Mouse (Mus musculus) right cerebral cortex, postnatal 25 days (tissue): ENCODE measurements around the gene Gm21970.

Experiments used
- DNase-seq: peaks from one replicate; pipeline ENCODE4 v3.0.0; 2022

Gm21970 gene

GRCm38 (mm10) chr16:91373473-91374252, 17.9 kb upstream of the Gm21970 start:
- DNase-seq, result no peak

GRCm38 (mm10) chr16:91374253-91374634, 17.3 kb upstream of the Gm21970 start:
- no peak for DNase-seq

- no peak for DNase-seq
Observed at GRCm38 (mm10) chr16:91376701-91377100, 14.8 kb upstream of the Gm21970 start.

GRCm38 (mm10) chr16:91378431-91378986, 13.0 kb upstream of the Gm21970 start:
- no peak for DNase-seq

- no peak for DNase-seq
Observed at GRCm38 (mm10) chr16:91378991-91379390, 12.5 kb upstream of the Gm21970 start.

GRCm38 (mm10) chr16:91379412-91379811, 12.1 kb upstream of the Gm21970 start:
- no peak for DNase-seq

GRCm38 (mm10) chr16:91380151-91380550, 11.4 kb upstream of the Gm21970 start:
- no peak for DNase-seq

- DNase-seq, result no peak
Observed at GRCm38 (mm10) chr16:91381606-91382005, 9.9 kb upstream of the Gm21970 start.

- DNase-seq, result no peak
Observed at GRCm38 (mm10) chr16:91382261-91382790, 9.2 kb upstream of the Gm21970 start.

- no peak for DNase-seq
Observed at GRCm38 (mm10) chr16:91384221-91384620, 7.3 kb upstream of the Gm21970 start.

GRCm38 (mm10) chr16:91385621-91386020, 5.9 kb upstream of the Gm21970 start:
- DNase-seq, result no peak

- DNase-seq, result no peak
Observed at GRCm38 (mm10) chr16:91386419-91387120, 5.0 kb upstream of the Gm21970 start.

GRCm38 (mm10) chr16:91387121-91387486, 4.4 kb upstream of the Gm21970 start:
- DNase-seq, result no peak

GRCm38 (mm10) chr16:91390100-91390499, 1.4 kb upstream of the Gm21970 start:
- no peak for DNase-seq

GRCm38 (mm10) chr16:91394826-91395410, 3.4 kb downstream of the Gm21970 start:
- no peak for DNase-seq

GRCm38 (mm10) chr16:91395633-91396392, 4.3 kb downstream of the Gm21970 start:
- no peak for DNase-seq

- no peak for DNase-seq
Observed at GRCm38 (mm10) chr16:91396844-91397537, 5.5 kb downstream of the Gm21970 start.

GRCm38 (mm10) chr16:91398030-91398429, 6.5 kb downstream of the Gm21970 start:
- DNase-seq, result no peak

- DNase-seq, result no peak
Observed at GRCm38 (mm10) chr16:91398944-91399343, 7.4 kb downstream of the Gm21970 start.

GRCm38 (mm10) chr16:91401569-91402165, 10.1 kb downstream of the Gm21970 start:
- DNase-seq, result no peak

- no peak for DNase-seq
Observed at GRCm38 (mm10) chr16:91403784-91404183, 12.3 kb downstream of the Gm21970 start.

- DNase-seq, result no peak
Observed at GRCm38 (mm10) chr16:91404187-91404586, 12.7 kb downstream of the Gm21970 start.
